Mouse (Mus musculus) T-helper 1 cell (primary cell): Measurements from ENCODE around the gene Heg1.

Experiments
- in situ Hi-C: fragments of 300-600 bp; cut with MboI, MseI; formaldehyde crosslinking; loops from one replicate; pipeline ENCODE4 v1.15.1; 2025; ENCODE audit warnings: high pct_unique_total_duplicates

Heg1 gene

GRCm38 (mm10) chr16:33705258-33705657 lies 21.1 kb downstream of the Heg1 start:
- in situ Hi-C loops, result no loop called here

GRCm38 (mm10) chr16:33706111-33706890 lies 22.1 kb downstream of the Heg1 start:
- in situ Hi-C loops, result no loop called here

GRCm38 (mm10) chr16:33708031-33708430 lies 23.9 kb downstream of the Heg1 start:
- in situ Hi-C loops, result no loop called here

- in situ Hi-C loops, result no loop called here
These were observed 24.6 kb downstream of the Heg1 start for GRCm38 (mm10) chr16:33708585-33709397.

GRCm38 (mm10) chr16:33714271-33714670 lies 30.1 kb downstream of the Heg1 start:
- in situ Hi-C loops, result no loop called here

GRCm38 (mm10) chr16:33723241-33723640 lies 39.1 kb downstream of the Heg1 start:
- in situ Hi-C loops, result no loop called here

GRCm38 (mm10) chr16:33723983-33724382 lies 39.8 kb downstream of the Heg1 start:
- in situ Hi-C loops, result no loop called here

GRCm38 (mm10) chr16:33726261-33726660 lies 42.1 kb downstream of the Heg1 start:
- in situ Hi-C loops, result no loop called here

GRCm38 (mm10) chr16:33726892-33727291 lies 42.7 kb downstream of the Heg1 start:
- in situ Hi-C loops, result no loop called here

GRCm38 (mm10) chr16:33728427-33728826 lies 44.3 kb downstream of the Heg1 start:
- in situ Hi-C loops, result no loop called here

GRCm38 (mm10) chr16:33731291-33731690 lies 47.1 kb downstream of the Heg1 start:
- in situ Hi-C loops, result no loop called here

- in situ Hi-C loops, result no loop called here
These were observed 48.1 kb downstream of the Heg1 start for GRCm38 (mm10) chr16:33732237-33732749.

- in situ Hi-C loops, result no loop called here
These were observed 48.8 kb downstream of the Heg1 start for GRCm38 (mm10) chr16:33732846-33733580.

GRCm38 (mm10) chr16:33733864-33734263 lies 49.7 kb downstream of the Heg1 start:
- in situ Hi-C loops, result no loop called here

GRCm38 (mm10) chr16:33734545-33734944 lies 50.4 kb downstream of the Heg1 start:
- in situ Hi-C loops, result no loop called here

GRCm38 (mm10) chr16:33735238-33735637 lies 51.1 kb downstream of the Heg1 start:
- in situ Hi-C loops, result no loop called here

GRCm38 (mm10) chr16:33735791-33736190 lies 51.6 kb downstream of the Heg1 start:
- in situ Hi-C loops, result no loop called here

- in situ Hi-C loops, result no loop called here
These were observed 52.6 kb downstream of the Heg1 start for GRCm38 (mm10) chr16:33736746-33737145.

- in situ Hi-C loops, result no loop called here
These were observed 55.0 kb downstream of the Heg1 start for GRCm38 (mm10) chr16:33738949-33739719.

- in situ Hi-C loops, result no loop called here
These were observed 55.6 kb downstream of the Heg1 start for GRCm38 (mm10) chr16:33739802-33740201.

GRCm38 (mm10) chr16:33740416-33740815 lies 56.2 kb downstream of the Heg1 start:
- in situ Hi-C loops, result no loop called here
